Mouse (Mus musculus): ENCODE measurements around the gene Neurod4. TPM values are rescaled to one million over a fixed set of nuclear protein-coding genes. Genes with fewer than 3 reads are reported as not detected.
A peak's percentile ranks its signal among the peaks of the same experiment; 100 is the strongest.

The Neurod4 gene
- total RNA-seq, 1 experiment = not detected

- no peak overlapping the region for H3K27ac ChIP-seq (ENCODE audit: insufficient read depth, low read depth, low read length, poor library complexity, severe bottlenecking)
- H3K9me3 ChIP-seq (ENCODE audit: control insufficient read depth, insufficient read depth, low read depth, low read length) = no peaks in the 10 kb centered on the region
- no peak overlapping the region for H3K9ac ChIP-seq (ENCODE audit: insufficient read depth, low read depth, low read length, poor library complexity, severe bottlenecking)
- no peak for DNase-seq (ENCODE audit: low read depth, low spot score)
- in situ Hi-C loops (cut with MboI; ENCODE audit: low sequenced_read_pairs in 2 of 2, unreplicated experiment in 2 of 2) = no loop called here
- H3K36me3 ChIP-seq (ENCODE audit: control insufficient read depth, insufficient read depth, low read length, poor library complexity, severe bottlenecking) = no peaks in the 10 kb centered on the region
- H3K4me1 ChIP-seq (ENCODE audit: control insufficient read depth in 2 of 2, insufficient read depth in 2 of 2, low read length in 2 of 2, poor library complexity in 1 of 2) = no peaks in the 10 kb centered on the region
- H3K4me3 ChIP-seq (ENCODE audit: insufficient read depth in 1 of 2, low read depth in 1 of 2, low read length in 2 of 2, poor library complexity in 1 of 2, severe bottlenecking in 1 of 2) = no peak overlapping the region
- TF ChIP-seq CHD2 (IDR thresholded peaks at IDR 0.05; ENCODE audit: low read depth, low read length) (no peak), MAFK (IDR thresholded peaks at IDR 0.05; ENCODE audit: insufficient read depth, low read depth, low read length) (no peak), ZC3H11A (IDR thresholded peaks at IDR 0.05; ENCODE audit: borderline replicate concordance, low read depth, low read length) (no peak), HCFC1 (IDR thresholded peaks at IDR 0.05; ENCODE audit: borderline replicate concordance, insufficient read depth, low read length) (no peak)
Observed at GRCm38 (mm10) chr10:130232117-130232516, 47.9 kb downstream of the Neurod4 start.

GRCm38 (mm10) chr10:130229584-130229983 is 50.5 kb downstream of the Neurod4 start:
- TF ChIP-seq HCFC1 (IDR thresholded peaks at IDR 0.05; ENCODE audit: borderline replicate concordance, insufficient read depth, low read length) (no peak), ZC3H11A (IDR thresholded peaks at IDR 0.05; ENCODE audit: borderline replicate concordance, low read depth, low read length) (peak; percentile 53; the same call in 1 of the 2 replicates)

GRCm38 (mm10) chr10:130228246-130228645 is 51.8 kb downstream of the Neurod4 start:
- in situ Hi-C loops (cut with MboI; ENCODE audit: low sequenced_read_pairs in 2 of 2, unreplicated experiment in 2 of 2) = loop anchor here in 1 of 2 experiments (5.0 kb wide), 1 partner anchor 69 kb away; no protein-coding TSS in a partner anchor
- TF ChIP-seq CHD2 (IDR thresholded peaks at IDR 0.05; ENCODE audit: low read depth, low read length) (no peak), ZC3H11A (IDR thresholded peaks at IDR 0.05; ENCODE audit: borderline replicate concordance, low read depth, low read length) (peak; percentile 95)

More at GRCm38 (mm10) chr10:130229584-130229983, 50.5 kb downstream of the Neurod4 start:
- H3K4me3 ChIP-seq (ENCODE audit: insufficient read depth in 1 of 2, low read depth in 1 of 2, low read length in 2 of 2, poor library complexity in 1 of 2, severe bottlenecking in 1 of 2) = no peak overlapping the region
- no peaks in the 10 kb centered on the region for H3K9me3 ChIP-seq (ENCODE audit: control insufficient read depth, insufficient read depth, low read depth, low read length)
- in situ Hi-C loops (cut with MboI; ENCODE audit: low sequenced_read_pairs in 2 of 2, unreplicated experiment in 2 of 2) = loop anchor here in 1 of 2 experiments (5.0 kb wide), 1 partner anchor 68 kb away; no protein-coding TSS in a partner anchor
- no peak overlapping the region for H3K9ac ChIP-seq (ENCODE audit: insufficient read depth, low read depth, low read length, poor library complexity, severe bottlenecking)
- no peak overlapping the region for H3K27ac ChIP-seq (ENCODE audit: insufficient read depth, low read depth, low read length, poor library complexity, severe bottlenecking)
- no peaks in the 10 kb centered on the region for H3K36me3 ChIP-seq (ENCODE audit: control insufficient read depth, insufficient read depth, low read length, poor library complexity, severe bottlenecking)
- no peaks in the 10 kb centered on the region for H3K4me1 ChIP-seq (ENCODE audit: control insufficient read depth in 2 of 2, insufficient read depth in 2 of 2, low read length in 2 of 2, poor library complexity in 1 of 2)
- peak; percentile 42 for DNase-seq (ENCODE audit: low read depth, low spot score)

GRCm38 (mm10) chr10:130225034-130225433 is 55.0 kb downstream of the Neurod4 start:
- TF ChIP-seq MAFK (IDR thresholded peaks at IDR 0.05; ENCODE audit: insufficient read depth, low read depth, low read length) (no peak), CHD2 (IDR thresholded peaks at IDR 0.05; ENCODE audit: low read depth, low read length) (no peak), ZC3H11A (IDR thresholded peaks at IDR 0.05; ENCODE audit: borderline replicate concordance, low read depth, low read length) (no peak), ZNF384 (IDR thresholded peaks at IDR 0.05; ENCODE audit: low read depth, low read length) (no peak), HCFC1 (IDR thresholded peaks at IDR 0.05; ENCODE audit: borderline replicate concordance, insufficient read depth, low read length) (no peak)
- in situ Hi-C loops (cut with MboI; ENCODE audit: low sequenced_read_pairs in 2 of 2, unreplicated experiment in 2 of 2) = loop anchor here in 1 of 2 experiments (5.0 kb wide), 1 partner anchor 72 kb away; no protein-coding TSS in a partner anchor
- Histone ChIP-seq H3K4me3 (ENCODE audit: insufficient read depth in 1 of 2, low read depth in 1 of 2, low read length in 2 of 2, poor library complexity in 1 of 2, severe bottlenecking in 1 of 2) (no peak overlapping the region), H3K4me1 (ENCODE audit: control insufficient read depth in 2 of 2, insufficient read depth in 2 of 2, low read length in 2 of 2, poor library complexity in 1 of 2) (no peaks in the 10 kb centered on the region), H3K36me3 (ENCODE audit: control insufficient read depth, insufficient read depth, low read length, poor library complexity, severe bottlenecking) (no peaks in the 10 kb centered on the region), H3K9me3 (ENCODE audit: control insufficient read depth, insufficient read depth, low read depth, low read length) (no peaks in the 10 kb centered on the region), H3K27ac (ENCODE audit: insufficient read depth, low read depth, low read length, poor library complexity, severe bottlenecking) (no peak overlapping the region), H3K9ac (ENCODE audit: insufficient read depth, low read depth, low read length, poor library complexity, severe bottlenecking) (no peak overlapping the region)
- no peak for DNase-seq (ENCODE audit: low read depth, low spot score)

More at GRCm38 (mm10) chr10:130228246-130228645, 51.8 kb downstream of the Neurod4 start:
- H3K36me3 ChIP-seq (ENCODE audit: control insufficient read depth, insufficient read depth, low read length, poor library complexity, severe bottlenecking) = no peaks in the 10 kb centered on the region
- peak; percentile 51 for DNase-seq (ENCODE audit: low read depth, low spot score)
- no peaks in the 10 kb centered on the region for H3K4me1 ChIP-seq (ENCODE audit: control insufficient read depth in 2 of 2, insufficient read depth in 2 of 2, low read length in 2 of 2, poor library complexity in 1 of 2)
- H3K9ac ChIP-seq (ENCODE audit: insufficient read depth, low read depth, low read length, poor library complexity, severe bottlenecking) = no peak overlapping the region
- no peaks in the 10 kb centered on the region for H3K9me3 ChIP-seq (ENCODE audit: control insufficient read depth, insufficient read depth, low read depth, low read length)
- H3K27ac ChIP-seq (ENCODE audit: insufficient read depth, low read depth, low read length, poor library complexity, severe bottlenecking) = no peak overlapping the region
- no peak overlapping the region for H3K4me3 ChIP-seq (ENCODE audit: insufficient read depth in 1 of 2, low read depth in 1 of 2, low read length in 2 of 2, poor library complexity in 1 of 2, severe bottlenecking in 1 of 2)

Other genes with a start within 250 kb of the Neurod4 start
- not detected in 2 replicates for gene Olfr821, start 249.9 kb downstream of the Neurod4 start, total RNA-seq (2012; rRNA removed)
- gene Olfr822, start 209.0 kb downstream of the Neurod4 start, total RNA-seq (2012; rRNA removed) = not detected in 2 replicates
- not detected in 2 replicates for gene Olfr823, start 164.9 kb downstream of the Neurod4 start, total RNA-seq (2012; rRNA removed)
- gene Olfr824, start 150.2 kb downstream of the Neurod4 start, total RNA-seq (2012; rRNA removed) = not detected in 2 replicates
- gene Olfr825, start 113.5 kb downstream of the Neurod4 start, total RNA-seq (2012; rRNA removed) = not detected in 2 replicates
- gene Olfr826, start 96.1 kb downstream of the Neurod4 start, total RNA-seq (2012; rRNA removed) = not detected in 2 replicates
- gene Olfr827, start 65.8 kb downstream of the Neurod4 start, total RNA-seq (2012; rRNA removed) = not detected in 2 replicates
- 0.45 TPM in 1 of 2 replicates, not detected in the other for gene Tespa1, start 42.6 kb upstream of the Neurod4 start, total RNA-seq (2012; rRNA removed)
- gene Vmn2r84, start 114.1 kb upstream of the Neurod4 start, total RNA-seq (2012; rRNA removed) = 0.04 TPM in 1 of 2 replicates, not detected in the other
- not detected in 2 replicates for gene Vmn2r85, start 149.5 kb upstream of the Neurod4 start, total RNA-seq (2012; rRNA removed)
- 0.05 TPM in 1 of 2 replicates, not detected in the other for gene Vmn2r86, start 175.8 kb upstream of the Neurod4 start, total RNA-seq (2012; rRNA removed)
- not detected in 2 replicates for gene Vmn2r87, start 217.2 kb upstream of the Neurod4 start, total RNA-seq (2012; rRNA removed)

All from ES-E14 (cell line).